Mouse (Mus musculus): ENCODE results near the gene Ctsll3. TPM values are rescaled to one million over a fixed set of nuclear protein-coding genes. Genes with fewer than 3 reads are reported as not detected.

Gene Ctsll3
- polyA plus RNA-seq (2014; fragmentation: Nextera tagmentation; extraction: Ambion mirVana) = not detected in 2 replicates

DNA sequence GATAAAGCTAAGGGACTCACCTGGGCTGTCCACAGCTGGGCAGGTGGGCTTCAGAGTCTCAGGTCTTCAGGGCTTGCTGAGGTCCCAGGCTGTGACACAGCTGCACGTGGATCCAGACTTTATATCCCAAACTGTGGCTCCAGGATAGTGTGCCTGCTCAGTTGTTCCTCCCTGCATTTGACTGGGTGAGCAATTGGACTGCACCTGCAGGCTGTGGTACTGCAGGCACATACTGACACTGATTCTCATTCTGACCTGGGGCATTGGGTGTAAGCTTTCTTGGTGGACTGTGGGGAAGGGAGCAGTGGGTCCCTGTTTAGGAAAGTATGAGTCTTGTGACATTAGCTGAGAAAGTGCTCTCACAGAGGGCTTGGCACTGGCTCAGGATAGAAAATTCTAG is at the start of gene Ctsll3:
TSS of gene Ctsll3 (minus strand) at position 101 of the 400 bp plus-strand sequence.
- ATAC-seq (replicated peaks; ENCODE audit: insufficient number of reproducible peaks, low FRiP score, low TSS enrichment, low read depth) (no peak), DNase-seq (ENCODE audit: low spot score) (no peak)
- H3K27me3 ChIP-seq (ENCODE audit: control insufficient read depth, insufficient read depth, low read length) = no peaks in the 10 kb centered on the region
- no peak within 1 kb of the TSS for H3K4me3 ChIP-seq (ENCODE audit: low read depth, low read length)
- H3K27ac ChIP-seq (replicated peaks; ENCODE audit: low read depth, low read length) = no peak within 1 kb of the TSS
- H3K4me2 ChIP-seq (ENCODE audit: low read depth, low read length) = no peak within 1 kb of the TSS
- no peaks in the 10 kb centered on the region for H3K4me1 ChIP-seq (ENCODE audit: control insufficient read depth, insufficient read depth, low read length)
- 67% methylated on average over 1 of the region's 1 CpGs for WGBS
- no peaks in the 10 kb centered on the region for H3K36me3 ChIP-seq (replicated peaks; ENCODE audit: control insufficient read depth, insufficient read depth, low read depth, low read length)
- H3K9ac ChIP-seq (replicated peaks; ENCODE audit: low read length) = no peak within 1 kb of the TSS
- no peaks in the 10 kb centered on the region for H3K9me3 ChIP-seq (replicated peaks; ENCODE audit: control insufficient read depth, low read length)

DNA sequence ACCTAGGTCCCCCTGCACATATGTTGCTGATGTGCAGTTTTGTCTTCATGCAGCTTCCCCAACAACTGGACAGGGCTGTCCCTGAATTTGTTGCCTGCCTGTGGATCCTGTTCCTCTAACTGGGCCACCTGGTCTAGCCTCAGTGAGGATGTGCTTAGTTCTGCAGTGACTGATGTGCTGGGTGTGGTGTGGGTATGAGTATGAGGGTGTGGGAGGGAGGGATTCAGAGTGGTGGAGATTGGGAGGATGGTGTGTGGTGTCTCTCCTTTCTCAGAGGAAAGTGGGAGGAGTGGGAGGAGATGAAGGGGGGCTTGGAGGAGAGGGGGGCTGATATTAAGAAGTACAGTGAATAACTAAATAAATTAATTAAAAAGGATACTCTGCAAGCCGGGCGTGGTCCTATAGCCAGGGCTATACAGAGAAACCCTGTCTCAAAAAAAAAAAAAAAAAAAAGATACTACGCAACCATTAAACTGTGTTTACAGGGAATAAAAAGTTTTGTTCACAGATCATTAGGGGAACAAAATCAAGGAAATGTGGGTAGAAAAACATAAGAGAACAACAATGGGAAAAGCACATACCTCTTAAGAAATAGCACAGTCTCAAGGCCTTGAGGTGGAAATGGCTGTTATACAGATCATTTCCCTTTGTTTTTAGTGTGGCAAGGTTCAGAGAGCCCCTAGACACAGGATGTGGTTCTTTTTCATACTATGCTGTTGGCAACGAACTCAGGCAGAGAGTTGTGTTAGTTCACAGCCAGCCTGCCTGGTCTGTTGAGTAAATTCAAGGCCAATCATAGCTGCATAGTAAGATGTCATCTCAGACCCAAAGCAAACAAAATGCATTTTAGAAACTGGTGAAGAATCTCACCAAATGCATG is 45.8 kb upstream of the Ctsll3 start:
- DNase-seq (ENCODE audit: low spot score) (no peak), ATAC-seq (replicated peaks; ENCODE audit: insufficient number of reproducible peaks, low FRiP score, low TSS enrichment, low read depth) (no peak)
- Histone ChIP-seq H3K4me2 (ENCODE audit: low read depth, low read length) (no peak overlapping the region), H3K9ac (replicated peaks; ENCODE audit: low read length) (no peak overlapping the region), H3K27ac (replicated peaks; ENCODE audit: low read depth, low read length) (no peak overlapping the region), H3K9me3 (replicated peaks; ENCODE audit: control insufficient read depth, low read length) (no peaks in the 10 kb centered on the region), H3K27me3 (ENCODE audit: control insufficient read depth, insufficient read depth, low read length) (no peaks in the 10 kb centered on the region), H3K4me3 (ENCODE audit: low read depth, low read length) (no peak overlapping the region), H3K4me1 (ENCODE audit: control insufficient read depth, insufficient read depth, low read length) (no peaks in the 10 kb centered on the region), H3K36me3 (replicated peaks; ENCODE audit: control insufficient read depth, insufficient read depth, low read depth, low read length) (no peaks in the 10 kb centered on the region)
- WGBS = 83% methylated on average over 4 of the region's 4 CpGs

DNA sequence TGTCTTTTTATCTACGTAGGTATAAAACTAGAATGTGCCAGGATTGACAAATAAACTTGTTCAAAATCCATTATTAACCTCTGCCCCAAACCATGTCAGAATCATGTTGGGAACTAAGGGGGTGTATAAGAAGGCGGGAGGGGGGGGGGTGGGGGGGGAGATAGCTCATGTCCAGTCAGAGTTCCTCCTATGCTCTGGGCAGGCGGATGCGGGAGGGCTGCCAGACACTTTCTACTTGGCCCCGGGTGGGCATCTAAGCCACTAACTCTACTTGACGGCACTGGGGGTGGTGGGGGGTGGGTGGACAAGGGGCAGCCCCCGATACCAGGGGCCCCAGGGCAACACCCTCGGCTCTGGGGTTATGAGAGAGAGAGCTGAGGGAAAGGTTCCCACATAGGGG is 40.5 kb upstream of the Ctsll3 start:
- H3K4me3 ChIP-seq (ENCODE audit: low read depth, low read length) = no peak overlapping the region
- DNase-seq (ENCODE audit: low spot score) = no peak
- no peak overlapping the region for H3K27ac ChIP-seq (replicated peaks; ENCODE audit: low read depth, low read length)
- H3K4me2 ChIP-seq (ENCODE audit: low read depth, low read length) = no peak overlapping the region
- H3K27me3 ChIP-seq (ENCODE audit: control insufficient read depth, insufficient read depth, low read length) = no peaks in the 10 kb centered on the region
- no peak overlapping the region for H3K9ac ChIP-seq (replicated peaks; ENCODE audit: low read length)
- WGBS = 79% methylated on average over 8 of the region's 8 CpGs
- no peaks in the 10 kb centered on the region for H3K4me1 ChIP-seq (ENCODE audit: control insufficient read depth, insufficient read depth, low read length)
- no peaks in the 10 kb centered on the region for H3K36me3 ChIP-seq (replicated peaks; ENCODE audit: control insufficient read depth, insufficient read depth, low read depth, low read length)
- H3K9me3 ChIP-seq (replicated peaks; ENCODE audit: control insufficient read depth, low read length) = no peaks in the 10 kb centered on the region
- ATAC-seq (replicated peaks; ENCODE audit: insufficient number of reproducible peaks, low FRiP score, low TSS enrichment, low read depth) = no peak

GRCm38 (mm10) chr13:60842703-60843102 is 40.1 kb upstream of the Ctsll3 start:
- no peaks in the 10 kb centered on the region for H3K4me1 ChIP-seq (ENCODE audit: control insufficient read depth, insufficient read depth, low read length)
- ATAC-seq (replicated peaks; ENCODE audit: insufficient number of reproducible peaks, low FRiP score, low TSS enrichment, low read depth) = no peak

DNA sequence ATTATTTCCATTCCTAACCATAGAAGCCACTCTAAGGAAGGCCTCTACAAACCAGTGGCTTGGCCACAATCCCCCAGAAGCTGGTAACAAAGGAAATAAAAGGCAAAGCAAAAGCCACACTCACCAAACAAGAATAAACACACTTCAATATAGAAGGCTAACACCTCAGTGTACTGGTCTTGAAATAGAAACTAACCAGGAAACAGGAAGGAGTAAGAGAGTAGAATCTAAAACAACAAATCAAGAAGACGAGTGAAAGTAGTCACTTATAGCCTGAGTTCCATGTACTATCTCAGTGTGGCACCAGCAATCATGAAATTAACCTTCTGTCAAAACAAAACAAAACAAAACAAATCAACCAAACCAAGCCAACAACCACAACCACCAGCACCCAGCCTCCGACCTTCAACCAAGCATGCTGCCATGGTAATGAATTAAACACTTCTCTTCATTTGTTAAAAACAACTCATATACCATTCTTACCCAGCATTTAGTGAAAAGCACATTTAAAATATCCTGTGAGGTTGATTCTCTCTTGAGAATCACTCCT is 36.8 kb upstream of the Ctsll3 start:
- WGBS = 66% methylated on average over 2 of the region's 2 CpGs
- Histone ChIP-seq H3K4me2 (ENCODE audit: low read depth, low read length) (no peak overlapping the region), H3K36me3 (replicated peaks; ENCODE audit: control insufficient read depth, insufficient read depth, low read depth, low read length) (no peaks in the 10 kb centered on the region), H3K27ac (replicated peaks; ENCODE audit: low read depth, low read length) (no peak overlapping the region), H3K27me3 (ENCODE audit: control insufficient read depth, insufficient read depth, low read length) (no peaks in the 10 kb centered on the region), H3K4me3 (ENCODE audit: low read depth, low read length) (no peak overlapping the region), H3K9me3 (replicated peaks; ENCODE audit: control insufficient read depth, low read length) (no peaks in the 10 kb centered on the region), H3K9ac (replicated peaks; ENCODE audit: low read length) (no peak overlapping the region), H3K4me1 (ENCODE audit: control insufficient read depth, insufficient read depth, low read length) (no peaks in the 10 kb centered on the region)
- ATAC-seq (replicated peaks; ENCODE audit: insufficient number of reproducible peaks, low FRiP score, low TSS enrichment, low read depth) (no peak), DNase-seq (ENCODE audit: low spot score) (no peak)

More at GRCm38 (mm10) chr13:60842703-60843102, 40.1 kb upstream of the Ctsll3 start:
- no peak overlapping the region for H3K4me3 ChIP-seq (ENCODE audit: low read depth, low read length)
- 83% methylated on average over 6 of the region's 6 CpGs for WGBS
- DNase-seq (ENCODE audit: low spot score) = no peak
- H3K36me3 ChIP-seq (replicated peaks; ENCODE audit: control insufficient read depth, insufficient read depth, low read depth, low read length) = no peaks in the 10 kb centered on the region
- H3K4me2 ChIP-seq (ENCODE audit: low read depth, low read length) = no peak overlapping the region
- H3K27ac ChIP-seq (replicated peaks; ENCODE audit: low read depth, low read length) = no peak overlapping the region
- no peak overlapping the region for H3K9ac ChIP-seq (replicated peaks; ENCODE audit: low read length)
- H3K9me3 ChIP-seq (replicated peaks; ENCODE audit: control insufficient read depth, low read length) = no peaks in the 10 kb centered on the region
- no peaks in the 10 kb centered on the region for H3K27me3 ChIP-seq (ENCODE audit: control insufficient read depth, insufficient read depth, low read length)

- Histone ChIP-seq H3K4me1 (ENCODE audit: control insufficient read depth, insufficient read depth, low read length) (no peaks in the 10 kb centered on the region), H3K4me3 (ENCODE audit: low read depth, low read length) (no peak overlapping the region), H3K36me3 (replicated peaks; ENCODE audit: control insufficient read depth, insufficient read depth, low read depth, low read length) (no peaks in the 10 kb centered on the region), H3K4me2 (ENCODE audit: low read depth, low read length) (no peak overlapping the region), H3K27me3 (ENCODE audit: control insufficient read depth, insufficient read depth, low read length) (no peaks in the 10 kb centered on the region), H3K9ac (replicated peaks; ENCODE audit: low read length) (no peak overlapping the region), H3K27ac (replicated peaks; ENCODE audit: low read depth, low read length) (no peak overlapping the region), H3K9me3 (replicated peaks; ENCODE audit: control insufficient read depth, low read length) (no peaks in the 10 kb centered on the region)
- DNase-seq (ENCODE audit: low spot score) (no peak), ATAC-seq (replicated peaks; ENCODE audit: insufficient number of reproducible peaks, low FRiP score, low TSS enrichment, low read depth) (no peak)
- 57% methylated on average over 3 of the region's 3 CpGs for WGBS
Measured at GRCm38 (mm10) chr13:60826052-60826451, 23.4 kb upstream of the Ctsll3 start.

DNA sequence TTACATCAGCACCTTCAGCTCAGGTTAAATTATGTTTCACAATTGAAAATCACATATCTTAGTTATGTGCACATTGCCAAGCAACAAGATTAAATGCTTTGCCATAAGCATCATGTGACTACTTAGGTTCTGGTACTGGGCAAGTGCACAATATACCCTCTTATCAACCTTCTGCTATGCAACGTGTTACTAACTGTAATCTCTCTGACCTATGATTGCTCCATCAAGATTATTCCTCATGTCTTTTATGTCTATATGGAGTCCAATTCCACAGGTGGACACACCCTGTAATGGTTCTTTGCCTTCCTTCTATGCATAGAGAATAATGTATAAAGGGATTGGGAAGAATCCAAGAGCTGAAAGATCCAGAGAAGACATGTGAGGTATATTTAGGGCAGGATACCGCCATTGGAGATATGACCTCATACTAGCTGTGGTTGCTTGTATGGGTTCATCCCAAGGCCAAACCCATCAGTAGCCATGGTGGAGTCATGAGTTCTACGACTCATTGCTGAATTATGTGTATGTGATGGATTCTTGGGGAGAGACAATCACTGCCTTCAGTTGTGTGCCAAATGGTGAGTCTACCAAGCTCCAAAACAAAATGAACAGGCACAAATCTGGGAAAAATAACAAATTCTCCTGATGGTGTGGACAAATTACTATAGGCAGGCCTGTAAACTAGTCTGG is 18.0 kb upstream of the Ctsll3 start:
- H3K36me3 ChIP-seq (replicated peaks; ENCODE audit: control insufficient read depth, insufficient read depth, low read depth, low read length) = no peaks in the 10 kb centered on the region
- H3K4me3 ChIP-seq (ENCODE audit: low read depth, low read length) = no peak overlapping the region
- H3K9ac ChIP-seq (replicated peaks; ENCODE audit: low read length) = no peak overlapping the region
- ATAC-seq (replicated peaks; ENCODE audit: insufficient number of reproducible peaks, low FRiP score, low TSS enrichment, low read depth) (no peak), DNase-seq (ENCODE audit: low spot score) (no peak)
- H3K4me1 ChIP-seq (ENCODE audit: control insufficient read depth, insufficient read depth, low read length) = no peaks in the 10 kb centered on the region
- H3K27me3 ChIP-seq (ENCODE audit: control insufficient read depth, insufficient read depth, low read length) = no peaks in the 10 kb centered on the region
- 80% methylated on average over 3 of the region's 3 CpGs for WGBS
- no peak overlapping the region for H3K27ac ChIP-seq (replicated peaks; ENCODE audit: low read depth, low read length)
- no peak overlapping the region for H3K4me2 ChIP-seq (ENCODE audit: low read depth, low read length)
- H3K9me3 ChIP-seq (replicated peaks; ENCODE audit: control insufficient read depth, low read length) = no peaks in the 10 kb centered on the region

DNA sequence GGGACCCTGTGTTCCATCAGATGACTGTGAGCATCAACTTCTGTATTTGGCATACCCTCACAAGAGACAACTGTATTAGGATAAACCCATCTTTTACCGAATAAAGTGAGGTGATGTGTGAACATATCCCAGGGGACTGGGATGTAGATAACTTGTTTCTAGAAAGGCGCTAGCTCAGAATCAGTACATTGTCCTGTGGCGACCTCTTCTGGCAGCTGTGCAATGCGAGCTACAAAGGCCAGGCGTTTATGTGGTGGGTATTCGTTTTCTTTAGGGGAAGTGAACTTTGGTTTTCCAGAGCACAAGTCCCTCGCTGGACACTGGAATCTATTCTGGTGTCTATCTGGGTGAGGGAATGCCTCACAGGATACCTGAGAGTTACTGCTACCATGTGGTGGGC is 16.8 kb upstream of the Ctsll3 start:
- Histone ChIP-seq H3K36me3 (replicated peaks; ENCODE audit: control insufficient read depth, insufficient read depth, low read depth, low read length) (no peaks in the 10 kb centered on the region), H3K9me3 (replicated peaks; ENCODE audit: control insufficient read depth, low read length) (no peaks in the 10 kb centered on the region), H3K4me3 (ENCODE audit: low read depth, low read length) (no peak overlapping the region), H3K9ac (replicated peaks; ENCODE audit: low read length) (no peak overlapping the region), H3K27me3 (ENCODE audit: control insufficient read depth, insufficient read depth, low read length) (no peaks in the 10 kb centered on the region), H3K27ac (replicated peaks; ENCODE audit: low read depth, low read length) (no peak overlapping the region), H3K4me2 (ENCODE audit: low read depth, low read length) (no peak overlapping the region), H3K4me1 (ENCODE audit: control insufficient read depth, insufficient read depth, low read length) (no peaks in the 10 kb centered on the region)
- DNase-seq (ENCODE audit: low spot score) (peak; percentile 63), ATAC-seq (replicated peaks; ENCODE audit: insufficient number of reproducible peaks, low FRiP score, low TSS enrichment, low read depth) (no peak)
- 12% methylated on average over 7 of the region's 7 CpGs for WGBS

Measured in embryonic facial prominence, embryonic 11.5 days (tissue).